Mouse (Mus musculus): ENCODE measurements around the gene 2300009A05Rik.

GRCm38 (mm10) chr9:63395612-63396011 is 3.4 kb downstream of the 2300009A05Rik start:
- no peak for TF ChIP-seq CTCF (IDR thresholded peaks at IDR 0.05; ENCODE audit: insufficient read depth, low read depth, low read length)
- TF ChIP-seq POLR2A (IDR thresholded peaks at IDR 0.05; ENCODE audit: insufficient read depth, low read depth, low read length): no peak

Data from olfactory bulb, adult 2 months (tissue).